In genomic region chr5:92278942-92279537, GRCm38 (mm10) we compare ENCODE assay signal across 9 mouse cellular contexts. TPM values are rescaled to one million over a fixed set of nuclear protein-coding genes. Genes with fewer than 3 reads are reported as not detected.
DNase-seq lines count a peak whose midpoint lies in the region; ATAC-seq and TF ChIP-seq lines count a peak whose summit lies in the region.
"Had no signal": no experiment of that assay in that cellular context is flagged by ENCODE, and none has a peak within 500 bp of the region (broad histone marks: within the 10 kb centered on the region; RNA-seq: fewer than 3 reads in every experiment).

No protein-coding gene starts in this region.

- intact Hi-C loops in gastrocnemius, postnatal 36 days (cut with DNase I) = no loop called here

- peak overlapping the region; percentile 10 to 76 (median 12) for H3K4me3 ChIP-seq in CH12.LX (replicated peaks in 1 of 3; ENCODE audit: low read depth in 2 of 3, low read length in 2 of 3, poor library complexity in 1 of 3)
- no peak overlapping the region for H3K4me3 ChIP-seq in limb, embryonic 10.5 days

- dilution Hi-C loops in CH12.LX (cut with MboI; ENCODE audit: extremely low pct_ligation_motif_present, extremely low pct_unique_long_range_greater_than_20kb, low sequenced_read_pairs) = no loop called here

- H3K27ac ChIP-seq in CH12.LX (ENCODE audit: insufficient read depth, low read depth) = peak overlapping the region; percentile 67
- peak overlapping the region; percentile 37 for H3K27ac ChIP-seq in limb, embryonic 10.5 days

- TF ChIP-seq CTCF in CH12.LX (conservative IDR thresholded peaks at IDR 0.05 in 1 of 2, IDR thresholded peaks at IDR 0.05 in 1 of 2; ENCODE audit: low read depth in 2 of 2, low read length in 2 of 2) = no peak

- peak overlapping the region; percentile 49 for H3K9ac ChIP-seq in CH12.LX (ENCODE audit: insufficient read depth, low read depth)

- TF ChIP-seq RAD21 in CH12.LX (IDR thresholded peaks at IDR 0.05; ENCODE audit: low read depth, low read length) = no peak

- H3K9me3 ChIP-seq in CH12.LX (replicated peaks; ENCODE audit: low read length) = no peaks in the 10 kb centered on the region
- H3K9me3 ChIP-seq in limb, embryonic 10.5 days (replicated peaks) = no peaks in the 10 kb centered on the region

- H3K4me2 ChIP-seq in CH12.LX (ENCODE audit: insufficient read depth, low read depth, poor library complexity, severe bottlenecking) = peak overlapping the region; percentile 94

- no peak for TF ChIP-seq POLR2A in CH12.LX (IDR thresholded peaks at IDR 0.05; ENCODE audit: low read depth, low read length)

- TF ChIP-seq EP300 in CH12.LX (IDR thresholded peaks at IDR 0.05; ENCODE audit: low read length) = peak; percentile 46; the same call in 1 of the 2 replicates

- peaks cover 10 to 34% of the 10 kb centered on the region in 2 experiments for H3K4me1 ChIP-seq in CH12.LX (ENCODE audit: control insufficient read depth in 1 of 2, insufficient read depth in 2 of 2)
- H3K4me1 ChIP-seq in limb, embryonic 10.5 days = peaks cover 15% of the 10 kb centered on the region

- H3K79me2 ChIP-seq in CH12.LX (replicated peaks; ENCODE audit: control insufficient read depth, extremely low read depth, insufficient read depth, poor library complexity, severe bottlenecking) = no peaks in the 10 kb centered on the region; the same call in 1 of the 2 replicates

- H3K27me3 ChIP-seq in CH12.LX (replicated peaks) = no peaks in the 10 kb centered on the region
- no peaks in the 10 kb centered on the region for H3K27me3 ChIP-seq in limb, embryonic 10.5 days (ENCODE audit: low read depth, poor library complexity, severe bottlenecking)

- in situ Hi-C loops in CH12.LX (cut with MboI; ENCODE audit: low pct_ligation_motif_present, low pct_unique_long_range_greater_than_20kb, low sequenced_read_pairs) = no loop called here

- DNase-seq in gastrocnemius, postnatal 25 days = peak; percentile 26
- DNase-seq in gastrocnemius, postnatal 36 days = no peak
- DNase-seq in CH12.LX (ENCODE audit: extremely low read depth) = peak; percentile 90
- no peak for DNase-seq in limb, embryonic 10.5 days (ENCODE audit: low spot score)
- peak; percentile 42 to 60 for DNase-seq in monocyte, adult 2 months (ENCODE audit: low read depth in 1 of 2, low spot score in 2 of 2)
- DNase-seq in right cerebral cortex, postnatal 25 days = no peak
- DNase-seq in ovary, postnatal 10 days (ENCODE audit: low spot score) = no peak

- WGBS in limb, embryonic 10.5 days = 89% methylated on average over 10 of the region's 10 CpGs

- no peak for ATAC-seq in cerebellum, adult (ENCODE audit: insufficient number of reproducible peaks, low FRiP score, low TSS enrichment)

- H3K36me3 ChIP-seq in CH12.LX (replicated peaks in 1 of 2; ENCODE audit: control insufficient read depth in 1 of 2, insufficient read depth in 1 of 2, low read length in 1 of 2) = peaks cover 0 to 28% of the 10 kb centered on the region in 2 experiments
- 0 out of 2 replicates have a peak, but pooled peaks cover 3% of the 10 kb centered on the region for H3K36me3 ChIP-seq in limb, embryonic 10.5 days

TF ChIP-seq in CH12.LX, 34 proteins besides CTCF, POLR2A, EP300 and RAD21:
- no peak for TF ChIP-seq KAT2A (IDR thresholded peaks at IDR 0.05; ENCODE audit: insufficient replicate concordance, low read length)
- TF ChIP-seq MAX (IDR thresholded peaks at IDR 0.05; ENCODE audit: low read length) = 0 out of 2 replicates have a peak, but pooled peaks have one; percentile 22
- peak; percentile 85 for TF ChIP-seq MYC (IDR thresholded peaks at IDR 0.05; ENCODE audit: low read depth, low read length)
- peak; percentile 80 for TF ChIP-seq IRF4 (IDR thresholded peaks at IDR 0.05; ENCODE audit: low read depth, low read length)
- TF ChIP-seq SMC3 (IDR thresholded peaks at IDR 0.05; ENCODE audit: low read depth, low read length) = no peak
- peak; percentile 71; the same call in 1 of the 2 replicates for TF ChIP-seq MXI1 (IDR thresholded peaks at IDR 0.05; ENCODE audit: low read depth, low read length)
- TF ChIP-seq ELF1 (IDR thresholded peaks at IDR 0.05; ENCODE audit: low read depth, low read length) = peak; percentile 28; the same call in 1 of the 2 replicates
- peak; percentile 86 for TF ChIP-seq BHLHE40 (IDR thresholded peaks at IDR 0.05; ENCODE audit: low read depth, low read length)
- peak; percentile 73 for TF ChIP-seq NRF1 (IDR thresholded peaks at IDR 0.05; ENCODE audit: low read depth, low read length)
- TF ChIP-seq MAZ (IDR thresholded peaks at IDR 0.05; ENCODE audit: low read depth, low read length) = peak; percentile 98

RNA-seq across cellular contexts. Expression of gene Naaa, which starts 1.1 kb away (rescaled TPM):
- total RNA-seq in gastrocnemius, postnatal 25 days (2021) = 10 to 100 TPM in 1 of 2 experiments, 1 to 10 TPM in 1; 5.1 to 10.1 TPM
- total RNA-seq in gastrocnemius, postnatal 36 days (2021) = 1 to 10 TPM; 4.4 to 5.3 TPM
- total RNA-seq in CH12.LX (2012; rRNA removed) = 13.7 and 16.2 TPM in 2 replicates
- total RNA-seq in CH12.LX (2014; rRNA removed) = 13.5 and 15.4 TPM in 2 replicates
- 11.5 and 14.5 TPM in 2 replicates for polyA plus RNA-seq in CH12.LX (2012; ENCODE audit: insufficient read length, low read depth)
- polyA plus RNA-seq in limb, embryonic 10.5 days (2016; fragmentation: Nextera tagmentation; extraction: Ambion mirVana) = 8.8 and 9.2 TPM in 2 replicates

RNA-seq across cellular contexts. Expression of gene Ppef2, which starts 23.0 kb away (rescaled TPM):
- not detected for total RNA-seq in gastrocnemius, postnatal 25 days (2021)
- not detected for total RNA-seq in gastrocnemius, postnatal 36 days (2021)
- total RNA-seq in CH12.LX (2012; rRNA removed) (11.9 and 16.5 TPM in 2 replicates), CH12.LX (2014; rRNA removed) (41.4 and 48.8 TPM in 2 replicates)
- 11.9 and 14.3 TPM in 2 replicates for polyA plus RNA-seq in CH12.LX (2012; ENCODE audit: insufficient read length, low read depth)
- polyA plus RNA-seq in limb, embryonic 10.5 days (2016; fragmentation: Nextera tagmentation; extraction: Ambion mirVana) = 0.16 and 0.58 TPM in 2 replicates
- polyA plus RNA-seq: erythroblast, embryonic 14.5 days had no signal

RNA-seq across cellular contexts. Expression of gene Sdad1, which starts 31.2 kb away (rescaled TPM):
- 10 to 100 TPM; 15.0 to 15.7 TPM for total RNA-seq in gastrocnemius, postnatal 25 days (2021)
- 10 to 100 TPM; 13.4 to 18.1 TPM for total RNA-seq in gastrocnemius, postnatal 36 days (2021)
- total RNA-seq in CH12.LX (2012; rRNA removed) = 43.6 and 51.7 TPM in 2 replicates
- total RNA-seq in CH12.LX (2014; rRNA removed) = 62.9 and 63.7 TPM in 2 replicates
- 72.9 and 95.3 TPM in 2 replicates for polyA plus RNA-seq in CH12.LX (2012; ENCODE audit: insufficient read length, low read depth)
- polyA plus RNA-seq in limb, embryonic 10.5 days (2016; fragmentation: Nextera tagmentation; extraction: Ambion mirVana) = 55.6 and 61.0 TPM in 2 replicates

RNA-seq across cellular contexts. Expression of gene Cxcl9, which starts 48.8 kb away (rescaled TPM):
- total RNA-seq in gastrocnemius, postnatal 25 days (2021) = under 1 TPM; 0.20 to 0.86 TPM
- under 1 TPM; 0.41 to 0.47 TPM for total RNA-seq in gastrocnemius, postnatal 36 days (2021)
- total RNA-seq in CH12.LX (2012; rRNA removed) (not detected in 2 replicates), CH12.LX (2014; rRNA removed) (not detected in 2 replicates)
- not detected in 2 replicates for polyA plus RNA-seq in CH12.LX (2012; ENCODE audit: insufficient read length, low read depth)
- not detected in 2 replicates for polyA plus RNA-seq in limb, embryonic 10.5 days (2016; fragmentation: Nextera tagmentation; extraction: Ambion mirVana)
- polyA plus RNA-seq: erythroblast, embryonic 14.5 days had no signal

RNA-seq across cellular contexts. Expression of gene Art3, which starts 52.6 kb away (rescaled TPM):
- total RNA-seq in gastrocnemius, postnatal 25 days (2021) = 100 to 1,000 TPM; 365 to 392 TPM
- total RNA-seq in gastrocnemius, postnatal 36 days (2021) = 100 to 1,000 TPM; 384 to 415 TPM
- total RNA-seq in CH12.LX (2012; rRNA removed) = 0.25 and 0.34 TPM in 2 replicates
- not detected in 2 replicates for total RNA-seq in CH12.LX (2014; rRNA removed)
- polyA plus RNA-seq in CH12.LX (2012; ENCODE audit: insufficient read length, low read depth) = not detected in 2 replicates
- 0.89 and 2.0 TPM in 2 replicates for polyA plus RNA-seq in limb, embryonic 10.5 days (2016; fragmentation: Nextera tagmentation; extraction: Ambion mirVana)
- polyA plus RNA-seq: erythroblast, embryonic 14.5 days had no signal

Comparison
In these comparisons a context has a peak if more than half of its experiments do, and no peak if none do; other contexts are left out.
1. DNase-seq: peak in gastrocnemius, postnatal 25 days (single experiment), CH12.LX (single experiment) and monocyte, adult 2 months (2 of 2); none in gastrocnemius, postnatal 36 days (0 of 2), limb, embryonic 10.5 days (single experiment), right cerebral cortex, postnatal 25 days (single experiment) and ovary, postnatal 10 days (single experiment).
2. RNA of gene Ppef2, which starts 23.0 kb away (total RNA-seq): 11.9 to 48.8 TPM in CH12.LX; not detected in gastrocnemius, postnatal 36 days and not detected in gastrocnemius, postnatal 25 days; every median in the first group is over 10 times any median in the second.